Mouse (Mus musculus) brown adipose tissue, adult 24 weeks (tissue): ENCODE measurements around the gene Plvap. TPM values are rescaled to one million over a fixed set of nuclear protein-coding genes. Genes with fewer than 3 reads are reported as not detected.

ENCODE experiments used
- H3K27ac ChIP-seq: fragments of 200-500 bp; replicated peaks from 2 replicates; pipeline ENCODE4 v1.5.1; 2012; ENCODE audit warnings: low read depth, mild to moderate bottlenecking, low read length
- H3K4me1 ChIP-seq: fragments of 200-500 bp; 2 replicates; pipeline ENCODE4 v1.6.1; 2012; ENCODE audit warnings: low read length, mixed read lengths; ENCODE audit not compliant: control insufficient read depth, insufficient read depth, insufficient read length
- H3K4me3 ChIP-seq: fragments of 200-500 bp; 2 replicates; pipeline ENCODE4 v1.5.1; 2012; ENCODE audit warnings: low read depth, mild to moderate bottlenecking, low read length, moderate library complexity; ENCODE audit not compliant: insufficient read depth
- polyA plus RNA-seq: library from polyadenylated mRNA; stranded (reverse); fragments of >200 nt; gene quantifications from 2 replicates; pipeline ENCODE4 v1.2.4, GENCODE M21; 2012; ENCODE audit not compliant: missing spikeins, insufficient read depth, insufficient read length

Plvap gene
- polyA plus RNA-seq, 1 experiment: 4.3 TPM

DNA sequence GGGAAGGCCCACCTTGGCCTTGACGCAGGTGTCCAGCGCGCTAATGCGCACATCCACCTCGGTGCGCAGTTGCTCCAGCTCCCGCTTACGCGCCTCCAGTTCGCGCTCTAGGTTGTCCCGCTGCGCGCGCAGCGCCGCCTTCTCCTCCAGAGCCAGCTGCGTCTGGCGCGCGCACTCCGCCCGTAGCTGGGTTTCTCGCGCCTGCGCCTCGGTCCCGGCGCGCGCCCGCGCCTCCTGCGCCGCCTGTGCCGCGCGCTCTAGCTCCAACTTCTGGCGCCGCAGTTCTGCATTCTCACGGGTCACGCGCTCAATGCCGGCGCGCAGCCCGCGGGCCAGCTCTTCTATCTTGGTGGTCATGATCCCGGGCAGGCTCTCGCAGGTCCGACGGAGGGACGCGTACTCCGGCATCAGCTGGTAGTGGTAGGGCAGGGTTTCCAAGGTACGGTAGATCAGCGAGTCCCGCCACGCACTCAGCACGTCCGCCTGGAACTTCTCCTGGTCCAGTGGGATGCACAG, 3.9 kb downstream of the Plvap start:
- Histone ChIP-seq H3K4me1 (0 out of 2 replicates have a peak, but pooled peaks cover 4% of the 10 kb centered on the region), H3K4me3 (peak overlapping the region; percentile 58), H3K27ac (no peak overlapping the region)

- Histone ChIP-seq H3K27ac (no peak overlapping the region), H3K4me3 (no peak overlapping the region), H3K4me1 (0 out of 2 replicates have a peak, but pooled peaks cover 4% of the 10 kb centered on the region)
Measured at GRCm38 (mm10) chr8:71505979-71506378, 5.6 kb downstream of the Plvap start.

DNA sequence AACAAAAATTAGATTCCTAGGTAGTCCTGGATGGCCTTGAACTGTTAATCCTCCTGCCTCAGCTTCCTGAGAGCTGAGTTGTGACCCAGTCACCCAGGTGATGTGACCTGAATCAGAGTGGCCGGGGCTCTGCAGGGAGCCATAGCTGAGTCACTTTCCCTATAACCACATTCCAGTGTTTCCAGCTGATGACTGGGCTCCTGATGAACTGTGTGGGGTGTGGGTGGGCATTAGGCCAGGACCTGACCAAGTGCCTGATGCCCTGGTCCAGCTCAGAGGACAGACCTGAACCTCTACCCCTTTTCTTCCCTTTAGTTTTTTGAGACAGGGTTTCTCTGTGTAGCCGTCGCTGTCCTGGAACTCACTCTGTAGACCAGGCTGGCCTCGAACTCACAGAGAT, 6.2 kb downstream of the Plvap start:
- Histone ChIP-seq H3K27ac (no peak overlapping the region), H3K4me1 (peaks cover 4% of the 10 kb centered on the region; the same call in 1 of the 2 replicates), H3K4me3 (no peak overlapping the region)

- H3K4me1 ChIP-seq: peaks cover 4% of the 10 kb centered on the region; the same call in 1 of the 2 replicates
- no peak overlapping the region for H3K4me3 ChIP-seq
- H3K27ac ChIP-seq: no peak overlapping the region
Measured at GRCm38 (mm10) chr8:71504349-71504748, 7.2 kb downstream of the Plvap start.

- H3K4me3 ChIP-seq: no peak overlapping the region
- peak overlapping the region; percentile 62 for H3K27ac ChIP-seq
- H3K4me1 ChIP-seq: peaks cover 28% of the 10 kb centered on the region
Measured at GRCm38 (mm10) chr8:71498816-71499690, 12.5 kb downstream of the Plvap start.

- peaks cover 28% of the 10 kb centered on the region for H3K4me1 ChIP-seq
- H3K27ac ChIP-seq: peak overlapping the region; percentile 52
- no peak overlapping the region for H3K4me3 ChIP-seq
Measured at GRCm38 (mm10) chr8:71497881-71498501, 13.6 kb downstream of the Plvap start.

DNA sequence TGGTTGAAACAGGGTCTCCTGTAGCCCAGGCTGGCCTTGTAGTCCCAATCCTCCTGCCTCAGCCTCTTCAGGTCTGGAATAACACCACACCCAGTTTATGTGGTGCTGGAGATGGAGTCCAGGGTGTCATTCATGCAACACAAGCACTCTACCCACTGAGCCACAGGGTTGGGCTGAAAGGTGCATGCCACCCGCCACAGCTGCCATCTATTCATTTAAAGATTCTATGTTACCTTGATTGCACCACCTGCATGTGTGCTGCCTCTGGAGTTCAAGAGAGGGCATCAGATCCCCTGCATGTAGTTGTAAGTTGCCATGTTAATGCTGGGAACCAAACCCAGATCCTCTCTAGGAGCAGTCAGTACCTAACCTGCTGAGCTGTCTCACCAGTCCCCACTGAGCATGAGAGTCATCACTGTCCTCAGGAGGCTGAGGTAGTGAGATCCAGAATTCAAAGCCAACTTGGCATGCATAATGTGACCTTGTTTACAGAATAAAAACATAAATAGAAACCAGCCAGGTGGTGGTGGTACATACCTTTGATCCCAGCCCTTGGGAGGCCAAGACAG, 14.4 kb downstream of the Plvap start:
- Histone ChIP-seq H3K27ac (0 out of 2 replicates have a peak overlapping the region, but pooled peaks have one; percentile 4), H3K4me3 (no peak overlapping the region), H3K4me1 (peaks cover 28% of the 10 kb centered on the region)

DNA sequence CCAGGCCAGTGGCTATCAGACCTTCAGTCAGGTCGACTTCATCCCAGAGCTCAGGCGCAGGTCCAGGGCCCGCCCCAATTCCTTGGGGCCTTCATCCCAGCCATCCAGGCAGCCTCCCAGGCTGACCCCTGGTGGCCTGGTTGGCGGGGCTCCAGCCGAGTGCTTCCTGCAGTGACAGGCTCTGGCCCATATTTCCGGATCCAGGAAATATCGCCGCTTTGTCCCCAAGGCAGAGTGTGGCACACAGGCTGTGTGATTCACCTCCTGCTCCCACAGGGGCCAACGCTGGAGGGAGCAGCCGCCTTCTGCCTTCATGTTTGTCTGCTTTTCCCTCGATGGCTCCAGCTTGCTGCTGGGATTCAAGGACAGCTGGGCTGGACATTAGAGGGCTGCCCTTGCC, 15.1 kb downstream of the Plvap start:
- Histone ChIP-seq H3K4me1 (peaks cover 28% of the 10 kb centered on the region), H3K4me3 (no peak overlapping the region), H3K27ac (peak overlapping the region; percentile 47; the same call in 1 of the 2 replicates)

DNA sequence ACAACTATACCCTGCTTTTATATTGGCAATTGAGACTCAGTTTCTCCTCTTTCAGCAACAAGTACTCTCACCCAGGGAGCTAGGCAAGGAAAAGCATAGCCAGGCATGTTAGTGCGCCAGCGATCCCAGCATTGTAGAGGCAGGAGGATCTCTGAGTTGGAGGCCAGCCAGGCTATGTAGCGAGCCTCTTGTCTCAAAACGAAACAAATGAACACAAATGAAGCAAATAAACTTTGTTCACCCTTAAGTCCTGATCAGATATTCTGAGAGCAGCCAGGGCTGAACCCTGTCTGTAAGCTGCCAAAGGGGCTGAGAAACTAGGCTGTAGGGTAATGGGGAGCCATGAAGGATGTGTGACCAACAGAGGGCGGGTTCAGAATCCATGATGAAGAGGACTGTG, 15.7 kb downstream of the Plvap start:
- Histone ChIP-seq H3K4me1 (peaks cover 28% of the 10 kb centered on the region), H3K4me3 (no peak overlapping the region), H3K27ac (peak overlapping the region; percentile 47)

GRCm38 (mm10) chr8:71495039-71495438, 16.5 kb downstream of the Plvap start:
- no peak overlapping the region for H3K27ac ChIP-seq
- no peak overlapping the region; the same call in 1 of the 2 replicates for H3K4me3 ChIP-seq
- H3K4me1 ChIP-seq: peaks cover 28% of the 10 kb centered on the region

DNA sequence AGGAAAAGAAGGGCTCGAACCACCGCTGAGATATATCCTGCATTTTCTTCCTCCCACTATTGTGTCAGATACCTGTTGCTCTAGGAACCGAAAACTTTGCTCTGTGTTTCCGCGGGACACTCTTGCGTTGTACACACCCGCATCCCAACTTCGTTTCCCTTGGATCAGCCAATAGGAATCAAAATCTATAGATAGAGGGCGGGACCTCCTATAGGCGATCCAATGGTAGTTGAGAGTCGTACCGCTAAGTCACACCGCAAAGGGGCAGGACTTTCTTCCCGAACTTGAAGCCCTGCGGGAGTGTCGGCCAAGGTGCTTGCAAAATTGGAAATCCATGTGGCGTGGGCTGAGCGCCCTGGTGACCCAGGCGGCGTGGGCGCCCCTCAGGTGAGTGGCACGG, 23.1 kb downstream of the Plvap start:
- Histone ChIP-seq H3K4me1 (peaks cover 14% of the 10 kb centered on the region), H3K4me3 (peak overlapping the region; percentile 70), H3K27ac (peak overlapping the region; percentile 80)

DNA sequence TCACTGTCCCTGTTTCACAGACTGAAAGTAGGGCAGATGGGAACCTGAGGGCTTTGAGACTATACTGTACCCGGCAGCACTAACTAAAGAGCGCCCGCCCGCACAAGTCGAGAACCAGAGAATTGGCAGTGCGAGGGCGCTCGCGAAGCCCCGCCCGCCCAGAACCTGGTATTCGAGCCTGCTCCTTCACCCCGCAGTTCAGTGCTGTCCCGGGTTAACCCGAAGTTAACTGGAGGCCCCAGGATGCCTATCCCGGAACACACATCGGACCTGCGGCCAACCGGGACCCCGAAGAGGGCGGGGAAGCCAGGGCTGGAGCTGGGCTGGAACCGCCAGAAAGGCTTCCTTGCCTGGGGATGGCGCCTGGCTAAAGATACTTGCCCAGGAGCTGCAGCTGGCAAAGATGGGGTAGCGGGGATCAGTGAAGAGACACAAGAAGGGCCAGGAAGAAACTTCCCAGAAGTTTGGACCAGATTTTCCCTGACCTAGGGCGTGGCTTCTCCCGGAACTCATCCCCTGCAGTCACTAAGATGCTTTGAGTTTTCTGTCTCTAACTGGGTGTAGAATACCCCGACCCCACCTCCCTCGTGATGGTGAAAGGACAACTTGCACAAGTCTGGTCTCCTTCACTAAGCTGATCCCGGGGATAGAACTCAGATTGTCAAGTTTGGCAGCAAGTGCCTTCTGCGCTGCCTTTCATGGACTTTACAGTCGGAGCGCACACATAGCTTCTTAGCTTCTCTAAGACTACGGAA, 23.7 kb downstream of the Plvap start, which contains the start of gene Gtpbp3:
TSS of gene Gtpbp3 (plus strand) at position 413 of the 755 bp plus-strand sequence.
- Histone ChIP-seq H3K4me3 (peak within 1 kb of the TSS; percentile 70), H3K27ac (peak within 1 kb of the TSS; percentile 80), H3K4me1 (peaks cover 14% of the 10 kb centered on the region)

DNA sequence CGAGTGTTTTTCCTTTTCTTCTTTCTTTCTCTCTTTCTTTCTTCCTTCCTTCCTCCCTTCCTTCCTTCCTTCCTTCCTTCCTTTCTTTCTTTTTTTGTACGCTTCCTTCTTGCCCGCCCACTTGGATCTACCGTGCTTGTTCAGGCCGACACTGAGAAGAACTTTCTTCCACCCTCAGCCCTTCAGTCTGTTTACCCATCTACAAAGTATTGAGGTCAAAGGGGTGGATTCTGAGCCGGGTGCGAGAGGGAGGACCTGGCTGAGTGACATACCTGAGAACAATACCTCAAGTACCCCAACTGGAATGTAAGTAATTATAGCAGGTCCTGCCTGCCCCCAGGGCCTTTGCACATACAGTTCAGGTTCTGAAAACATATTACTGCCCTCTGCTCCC, 25.4 kb downstream of the Plvap start:
- peak overlapping the region; percentile 68 for H3K27ac ChIP-seq
- H3K4me1 ChIP-seq: peaks cover 14% of the 10 kb centered on the region
- H3K4me3 ChIP-seq: peak overlapping the region; percentile 33
